Mouse (Mus musculus) central nervous system, embryonic 14 days (tissue): ENCODE data around the gene Slc25a42. TPM values are rescaled to one million over a fixed set of nuclear protein-coding genes. Genes with fewer than 3 reads are reported as not detected.

Experiments
- polyA plus RNA-seq: library from polyadenylated mRNA; depleted of rRNA; stranded (reverse); fragments of >200 nt; gene quantifications from 2 replicates; pipeline ENCODE4 v1.2.3, GENCODE M21; 2012; rRNA removed

Gene Slc25a42
- polyA plus RNA-seq, result 23.3 and 27.3 TPM in 2 replicates

DNA sequence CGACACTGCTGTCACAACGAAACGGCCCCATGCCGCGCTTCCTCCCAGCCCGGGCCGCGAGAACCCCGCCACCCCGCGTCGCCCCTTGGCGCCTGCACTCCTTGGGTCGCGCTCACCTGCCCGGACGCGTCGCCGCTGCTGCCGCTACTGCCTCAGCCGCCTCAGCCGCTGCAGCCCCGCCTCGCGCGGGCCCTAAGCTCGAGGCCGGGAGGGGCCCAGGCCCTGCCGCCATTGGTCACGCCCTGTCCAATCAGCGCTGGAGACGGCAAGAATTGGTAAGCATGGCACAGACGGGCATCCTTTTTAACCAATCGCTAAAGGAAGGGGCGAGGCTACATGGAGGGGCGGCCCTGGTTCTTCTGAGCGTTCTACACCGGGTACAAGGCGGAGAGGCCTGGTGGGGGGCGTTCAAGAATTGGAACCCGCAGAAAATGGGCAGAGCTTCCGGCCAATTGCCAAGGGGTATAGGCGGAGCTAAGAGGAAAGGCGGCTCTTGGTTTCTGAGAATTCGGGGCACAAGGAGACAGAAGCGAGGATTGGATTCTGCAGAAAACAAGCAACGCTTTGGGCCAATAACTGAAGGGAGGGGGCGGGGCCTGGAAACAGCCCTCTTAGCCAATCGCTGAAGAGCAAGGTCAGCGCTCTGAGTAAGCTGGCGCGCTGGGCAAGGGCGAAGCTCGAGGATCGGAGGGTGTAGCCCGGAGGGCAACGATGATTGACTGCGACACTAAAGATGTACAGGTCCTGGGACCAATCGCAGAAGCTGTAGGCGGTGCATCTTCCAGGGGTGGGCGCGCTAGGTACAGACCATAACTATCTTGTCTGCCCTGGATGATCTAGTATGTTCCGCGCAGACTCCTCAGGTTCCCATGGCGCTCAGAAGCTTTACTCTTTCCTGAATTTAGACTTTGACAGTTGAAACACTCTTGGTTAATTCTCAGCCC, at the start of gene Slc25a42:
Gene Slc25a42, minus strand, starts transcription at position 194 of the 944 bp plus-strand sequence.

DNA sequence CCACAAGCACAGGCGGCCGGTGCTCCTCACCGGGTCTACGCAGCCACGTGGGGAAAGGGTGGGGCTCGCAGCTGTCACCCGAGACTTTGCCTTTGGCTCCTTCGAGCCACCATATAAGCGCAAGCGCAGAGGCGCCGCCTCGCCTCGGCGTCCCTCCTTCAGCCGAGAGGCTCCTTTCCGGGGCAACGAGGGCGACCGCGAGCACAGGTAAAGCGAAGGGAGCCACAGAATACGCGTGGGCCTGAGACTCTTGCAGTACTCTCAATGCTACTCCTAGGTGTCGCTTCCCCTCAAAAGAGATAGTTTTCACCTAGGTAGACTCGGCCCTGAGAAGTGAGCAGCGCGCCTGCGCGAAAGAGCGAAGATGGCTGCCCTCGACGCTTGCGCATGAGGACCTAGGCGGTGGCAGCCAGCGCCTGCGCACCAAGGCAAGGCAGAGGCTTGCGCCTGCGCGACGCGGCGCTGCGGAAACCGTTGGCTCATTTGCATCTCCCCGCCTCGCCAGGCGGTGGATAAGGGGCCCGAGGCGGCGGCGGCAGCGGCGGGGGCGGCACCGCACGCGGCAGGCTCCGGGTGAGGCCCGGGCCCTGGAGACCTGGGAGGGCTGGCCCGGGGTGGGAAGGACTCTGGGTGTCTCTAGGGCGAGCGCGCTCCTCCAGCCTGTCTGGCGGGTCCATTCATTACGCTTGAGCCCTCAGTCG, 22.1 kb upstream of the Slc25a42 start, which contains the start of the genes Sugp2 and Armc6:
Gene Sugp2, plus strand, starts transcription at position 147 of the 701 bp plus-strand sequence.
Gene Armc6, minus strand, starts transcription at position 387 of the 701 bp plus-strand sequence.

DNA sequence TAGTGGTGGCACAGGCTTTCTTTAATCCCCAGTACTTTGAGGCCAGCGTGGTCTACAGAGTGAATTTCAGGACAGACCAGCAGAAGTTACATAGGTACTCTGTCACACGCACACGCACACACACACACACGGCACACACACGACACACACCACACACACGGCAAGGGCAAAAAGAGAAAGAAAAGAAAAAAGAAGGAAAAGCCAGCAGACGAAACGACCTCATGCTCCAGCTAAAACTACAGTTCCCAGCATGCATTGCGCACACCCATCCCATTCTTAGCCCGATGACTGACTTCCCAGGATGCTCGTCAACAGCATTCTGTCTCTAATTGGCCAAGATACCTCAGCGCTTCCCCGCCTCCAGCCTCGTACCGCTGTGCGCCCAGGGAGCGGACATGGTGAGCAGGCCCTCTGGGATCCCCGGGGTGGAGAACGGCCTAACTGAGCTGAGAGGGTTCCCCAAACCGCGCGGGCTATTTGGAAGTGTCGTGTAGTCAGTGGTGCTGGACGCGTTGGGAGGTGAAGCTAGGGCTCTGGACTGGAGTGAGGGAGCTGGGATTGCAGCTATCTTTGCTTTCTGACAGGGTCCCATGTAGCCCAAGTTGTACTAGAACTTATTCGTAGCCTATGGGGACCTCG, 39.9 kb downstream of the Slc25a42 start, which contains the start of gene Tmem161a:
Gene Tmem161a, plus strand, starts transcription at position 314 of the 639 bp plus-strand sequence.

DNA sequence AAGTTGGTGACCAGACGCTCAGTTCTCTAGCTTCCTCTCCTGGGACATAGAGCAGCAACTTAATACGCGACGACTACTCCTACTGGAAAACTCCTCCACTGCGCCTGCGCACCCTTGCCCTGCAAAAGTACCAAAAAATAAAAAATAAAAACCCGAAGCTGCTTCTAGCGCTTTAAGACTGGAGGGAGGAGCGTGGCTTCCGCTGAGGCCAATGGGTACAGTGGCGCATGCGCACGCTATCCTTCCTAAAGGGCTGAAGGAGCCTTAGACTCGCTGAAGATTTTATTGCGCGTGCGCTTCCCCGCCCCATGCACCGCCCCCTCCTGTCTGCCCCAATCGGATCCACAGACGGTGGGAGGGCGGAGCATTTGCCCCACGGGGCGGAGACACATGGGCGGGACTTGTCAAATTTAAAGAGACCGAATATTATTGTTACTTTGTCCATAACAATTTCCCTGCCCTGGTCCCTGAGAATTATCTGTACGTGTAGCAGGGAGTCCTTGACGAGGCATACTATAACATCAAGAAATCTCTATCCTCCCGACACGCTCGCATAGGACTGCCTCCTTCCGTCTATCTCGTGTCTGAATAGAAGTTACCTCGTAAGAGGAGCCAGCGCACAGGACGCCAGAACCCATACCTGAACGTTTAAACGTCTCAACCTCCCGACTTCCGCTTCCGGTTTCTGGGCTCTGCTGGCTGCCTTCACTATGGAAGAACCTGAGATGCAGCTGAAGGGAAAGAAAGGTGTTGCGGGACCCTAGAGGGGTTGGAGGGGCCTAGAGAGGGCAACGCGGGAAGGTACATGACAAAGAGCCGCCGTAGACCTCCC, 72.9 kb downstream of the Slc25a42 start, which contains the start of the genes Rfxank, Borcs8 and Mef2b:
Gene Rfxank, minus strand, starts transcription at position 129 of the 832 bp plus-strand sequence.
Gene Borcs8, plus strand, starts transcription at position 474 of the 832 bp plus-strand sequence.
Gene Mef2b, plus strand, starts transcription at position 686 of the 832 bp plus-strand sequence.

Other genes with a start within 250 kb of the Slc25a42 start
- gene Gatad2a, start 215.9 kb downstream of the Slc25a42 start, polyA plus RNA-seq, result 37.4 and 38.1 TPM in 2 replicates
- gene Mau2, start 169.6 kb downstream of the Slc25a42 start, polyA plus RNA-seq, result 106 and 108 TPM in 2 replicates
- gene Sugp1, start 169.5 kb downstream of the Slc25a42 start, polyA plus RNA-seq, result 34.3 TPM in 2 replicates
- gene Tm6sf2, start 139.4 kb downstream of the Slc25a42 start, polyA plus RNA-seq, result 7.4 and 8.5 TPM in 2 replicates
- gene Hapln4, start 128.8 kb downstream of the Slc25a42 start, polyA plus RNA-seq, result 0.36 and 0.43 TPM in 2 replicates
- 71.2 and 75.0 TPM in 2 replicates for gene Ncan, start 91.4 kb downstream of the Slc25a42 start, polyA plus RNA-seq
- gene Nr2c2ap, start 81.0 kb downstream of the Slc25a42 start, polyA plus RNA-seq, result 22.3 and 23.8 TPM in 2 replicates
- 21.1 and 22.6 TPM in 2 replicates for gene Rfxank, start 73.2 kb downstream of the Slc25a42 start, polyA plus RNA-seq
- gene Borcs8, start 72.8 kb downstream of the Slc25a42 start, polyA plus RNA-seq, result 99.4 and 109 TPM in 2 replicates
- 0.38 and 0.41 TPM in 2 replicates for gene Mef2b, start 72.6 kb downstream of the Slc25a42 start, polyA plus RNA-seq
- 91.8 and 98.7 TPM in 2 replicates for gene Tmem161a, start 39.9 kb downstream of the Slc25a42 start, polyA plus RNA-seq
- 144 and 152 TPM in 2 replicates for gene Sugp2, start 21.9 kb upstream of the Slc25a42 start, polyA plus RNA-seq
- gene Armc6, start 22.2 kb upstream of the Slc25a42 start, polyA plus RNA-seq, result 81.8 and 84.9 TPM in 2 replicates
- gene Homer3, start 70.5 kb upstream of the Slc25a42 start, polyA plus RNA-seq, result 74.1 and 85.3 TPM in 2 replicates
- gene Ddx49, start 90.2 kb upstream of the Slc25a42 start, polyA plus RNA-seq, result 59.2 and 61.1 TPM in 2 replicates
- gene Cope, start 90.2 kb upstream of the Slc25a42 start, polyA plus RNA-seq, result 281 and 299 TPM in 2 replicates
- 27.7 and 27.9 TPM in 2 replicates for gene Cers1, start 103.5 kb upstream of the Slc25a42 start, polyA plus RNA-seq
- gene Gdf1, start 117.5 kb upstream of the Slc25a42 start, polyA plus RNA-seq, result 13.2 and 14.1 TPM in 2 replicates
- 26.8 and 30.5 TPM in 2 replicates for gene Upf1, start 141.0 kb upstream of the Slc25a42 start, polyA plus RNA-seq
- 0.23 and 14.2 TPM in 2 replicates for gene Comp, start 161.3 kb upstream of the Slc25a42 start, polyA plus RNA-seq
- gene Crtc1, start 227.3 kb upstream of the Slc25a42 start, polyA plus RNA-seq, result 46.5 and 52.0 TPM in 2 replicates